Mouse (Mus musculus) cerebellum, adult 2 months (tissue): ENCODE data around the gene Rpl23.
A peak's percentile ranks its signal among the peaks of the same experiment; 100 is the strongest.

Experiments used
- CTCF ChIP-seq: fragments of 200-500 bp; IDR thresholded peaks from 2 replicates; pipeline ENCODE4 v1.5.1; 2011; ENCODE audit warnings: low read depth, mild to moderate bottlenecking, control low read depth, low read length, moderate library complexity, borderline replicate concordance; ENCODE audit not compliant: insufficient read depth
- POLR2A ChIP-seq: fragments of 200-500 bp; IDR thresholded peaks from 2 replicates; pipeline ENCODE4 v1.6.1; 2011; ENCODE audit warnings: low read length, control low read depth, borderline replicate concordance; ENCODE audit not compliant: insufficient read depth

DNA sequence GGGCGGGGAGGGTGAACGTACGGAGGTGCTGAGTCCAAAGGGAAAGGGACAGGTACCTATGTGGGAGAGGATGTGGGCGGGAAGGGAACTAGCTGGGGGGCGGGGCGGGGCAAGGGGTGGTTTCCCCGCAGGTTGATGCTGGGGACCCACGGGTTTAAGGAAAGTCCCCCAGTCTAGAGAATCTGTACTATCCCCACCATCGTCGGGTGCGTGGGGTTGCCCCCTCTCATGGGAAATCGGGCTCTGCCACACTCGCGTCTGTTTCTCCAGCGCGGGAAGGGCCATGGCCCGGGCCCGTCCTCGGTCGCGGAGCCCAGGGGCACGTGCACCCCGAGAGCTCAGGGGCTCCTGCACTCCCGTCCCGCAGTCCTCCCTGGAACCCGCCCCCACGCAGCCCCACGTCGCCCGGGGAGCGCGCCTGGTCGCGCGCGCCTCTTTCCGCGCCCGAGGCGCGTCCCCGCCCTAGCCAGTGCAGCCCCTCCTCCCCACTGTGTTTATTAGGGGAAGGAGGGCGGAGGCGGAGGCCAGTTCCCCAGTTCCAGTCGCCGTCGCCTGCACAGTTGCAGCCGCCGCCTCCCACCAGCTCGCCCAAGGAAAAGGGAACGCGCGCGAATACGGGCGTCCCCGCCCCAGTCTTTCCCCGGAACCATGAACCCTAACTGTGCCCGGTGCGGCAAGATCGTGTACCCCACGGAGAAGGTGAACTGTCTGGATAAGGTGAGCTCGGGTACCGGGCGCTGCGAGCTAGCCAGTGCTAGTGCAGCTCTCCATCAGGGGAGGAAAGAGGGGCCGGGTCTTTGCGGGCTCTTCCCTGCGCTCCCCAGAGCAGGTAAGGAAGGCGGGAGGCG, 17.1 kb upstream of the Rpl23 start:
- TF ChIP-seq POLR2A (peak; percentile 86; the same call in 1 of the 2 replicates), CTCF (no peak)
